In the genomic region with DNA sequence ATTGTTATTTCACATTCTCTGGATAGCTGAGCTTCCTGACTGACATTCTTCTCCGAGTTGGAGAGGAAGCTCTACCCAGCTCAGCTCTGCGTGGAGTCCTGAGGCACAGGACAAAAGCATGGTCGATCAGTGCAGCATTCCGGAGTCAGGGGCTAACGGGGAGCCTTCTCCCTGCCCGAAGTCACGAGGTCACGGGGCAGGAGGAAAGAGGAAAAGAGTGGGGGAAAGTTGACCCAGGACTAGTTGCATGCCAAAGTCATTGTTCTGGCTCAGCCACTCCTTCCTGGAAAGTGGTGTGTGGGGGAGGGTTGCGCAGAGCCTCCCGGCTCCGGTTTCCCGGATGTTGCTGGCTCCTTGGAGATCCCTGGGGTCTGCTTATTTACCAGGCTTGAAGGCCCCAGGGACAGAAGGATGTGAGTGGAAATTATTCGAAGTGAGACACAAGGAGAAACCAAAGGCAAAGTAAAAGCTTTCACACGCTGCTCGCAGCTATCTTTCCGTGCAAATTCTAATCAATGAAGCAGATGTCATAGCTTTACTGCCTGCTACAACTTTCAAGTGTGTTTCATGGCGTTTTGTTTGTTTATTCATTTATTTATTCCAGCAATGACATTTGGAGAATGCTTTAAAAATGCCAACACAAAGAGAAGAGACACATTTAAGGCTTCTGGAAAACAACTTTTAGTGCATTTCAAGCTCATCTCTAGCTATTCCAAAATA, we compare ENCODE assay signal across 8 mouse cellular contexts.
A peak's percentile ranks its signal among the peaks of the same experiment; 100 is the strongest.
DNase-seq lines count a peak whose midpoint lies in the region; ATAC-seq and TF ChIP-seq lines count a peak whose summit lies in the region.

No protein-coding gene starts in this region.

- H3K36me3 ChIP-seq in forebrain, embryonic 10.5 days (replicated peaks) = no peaks in the 10 kb centered on the region
- H3K36me3 ChIP-seq in heart, postnatal 0 days (replicated peaks; ENCODE audit: control insufficient read depth, insufficient read depth, low read length) = no peaks in the 10 kb centered on the region
- H3K36me3 ChIP-seq in stomach, embryonic 14.5 days (ENCODE audit: control insufficient read depth, insufficient read depth, low read length) = no peaks in the 10 kb centered on the region

- peak overlapping the region; percentile 52 for H3K4me2 ChIP-seq in heart, postnatal 0 days (ENCODE audit: low read depth, low read length)
- peak overlapping the region; percentile 24 for H3K4me2 ChIP-seq in stomach, embryonic 14.5 days (replicated peaks; ENCODE audit: low read depth, low read length)

- H3K9ac ChIP-seq in heart, postnatal 0 days (replicated peaks; ENCODE audit: low read depth, low read length) = peak overlapping the region; percentile 9; the same call in 1 of the 2 replicates
- no peak overlapping the region for H3K9ac ChIP-seq in stomach, embryonic 14.5 days (replicated peaks; ENCODE audit: low read depth, low read length)

- WGBS in forebrain, embryonic 10.5 days = 18% methylated on average over 17 of the region's 17 CpGs
- WGBS in heart, postnatal 0 days = 8% methylated on average over 17 of the region's 17 CpGs
- 7% methylated on average over 17 of the region's 17 CpGs for WGBS in stomach, embryonic 14.5 days

- peak overlapping the region; percentile 30 for H3K4me3 ChIP-seq in forebrain, embryonic 10.5 days
- peak overlapping the region; percentile 23 for H3K4me3 ChIP-seq in heart, postnatal 0 days (ENCODE audit: low read depth, low read length)
- H3K4me3 ChIP-seq in stomach, embryonic 14.5 days (ENCODE audit: low read depth, low read length) = no peak overlapping the region

- peak; percentile 85 for ATAC-seq in heart, postnatal 0 days (ENCODE audit: insufficient read depth, low read depth)
- peak; percentile 73 for ATAC-seq in stomach, embryonic 14.5 days (ENCODE audit: insufficient number of reproducible peaks, insufficient read depth, low FRiP score, low read depth)

- TF ChIP-seq EP300 in heart, postnatal 0 days (IDR thresholded peaks at IDR 0.05; ENCODE audit: low read depth) = peak; percentile 97

- DNase-seq in layer of hippocampus, postnatal 10 days (ENCODE audit: low spot score in 2 of 2) = peak; percentile 30 to 39
- DNase-seq in layer of hippocampus, postnatal 25 days (ENCODE audit: extremely low spot score in 1 of 2, low spot score in 1 of 2) = no peak
- peak; percentile 66 for DNase-seq in forebrain, embryonic 10.5 days (ENCODE audit: extremely low spot score, low spot score)
- DNase-seq in heart, postnatal 0 days (ENCODE audit: low spot score) = peak; percentile 80
- DNase-seq in kidney, postnatal 14 days = peak; percentile 88
- peak; percentile 78 for DNase-seq in lung, postnatal 25 days (ENCODE audit: low spot score)
- no peak for DNase-seq in thymus, postnatal 0 days (ENCODE audit: low spot score)

- no peak for TF ChIP-seq CTCF in heart, postnatal 0 days (IDR thresholded peaks at IDR 0.05; ENCODE audit: low read depth)

- H3K9me3 ChIP-seq in forebrain, embryonic 10.5 days = no peaks in the 10 kb centered on the region
- H3K9me3 ChIP-seq in heart, postnatal 0 days (replicated peaks; ENCODE audit: control insufficient read depth, low read length) = no peaks in the 10 kb centered on the region
- H3K9me3 ChIP-seq in stomach, embryonic 14.5 days (ENCODE audit: control insufficient read depth, low read depth, low read length) = no peaks in the 10 kb centered on the region

- H3K4me1 ChIP-seq in forebrain, embryonic 10.5 days = peaks cover 21% of the 10 kb centered on the region
- H3K4me1 ChIP-seq in heart, postnatal 0 days (ENCODE audit: control insufficient read depth, insufficient read depth) = peaks cover 19% of the 10 kb centered on the region
- H3K4me1 ChIP-seq in stomach, embryonic 14.5 days (ENCODE audit: control insufficient read depth, insufficient read depth, low read length) = peaks cover 34% of the 10 kb centered on the region

- H3K27me3 ChIP-seq in forebrain, embryonic 10.5 days (ENCODE audit: poor library complexity, severe bottlenecking) = no peaks in the 10 kb centered on the region
- no peaks in the 10 kb centered on the region for H3K27me3 ChIP-seq in heart, postnatal 0 days (ENCODE audit: control insufficient read depth, insufficient read depth, low read length)
- H3K27me3 ChIP-seq in stomach, embryonic 14.5 days (ENCODE audit: control insufficient read depth, insufficient read depth, low read length) = no peaks in the 10 kb centered on the region

- H3K27ac ChIP-seq in forebrain, embryonic 10.5 days = peak overlapping the region; percentile 80
- peak overlapping the region; percentile 77 for H3K27ac ChIP-seq in heart, postnatal 0 days (ENCODE audit: low read depth)
- peak overlapping the region; percentile 59; the same call in 1 of the 2 replicates for H3K27ac ChIP-seq in stomach, embryonic 14.5 days (ENCODE audit: low read length)

Comparison
In these comparisons a context has a peak if more than half of its experiments do, and no peak if none do; other contexts are left out.
1. DNase-seq: peak in layer of hippocampus, postnatal 10 days (2 of 2), forebrain, embryonic 10.5 days (single experiment), heart, postnatal 0 days (single experiment), kidney, postnatal 14 days (single experiment) and lung, postnatal 25 days (single experiment); none in layer of hippocampus, postnatal 25 days (0 of 2) and thymus, postnatal 0 days (single experiment).
2. Peak in every context shown above with its lines, with median percentiles within 50 percentile points of each other: H3K27ac ChIP-seq.